Mouse (Mus musculus): ENCODE results near the gene Tmem164.

Gene Tmem164

GRCm38 (mm10) chrX:142828184-142828908 is 147.1 kb downstream of the Tmem164 start:
- in situ Hi-C loops (cut with MboI, MseI): loop anchor here (5.0 kb wide), 1 partner anchor 619 kb away; no protein-coding TSS in a partner anchor

- in situ Hi-C loops (cut with MboI, MseI): loop anchor here (5.0 kb wide), 1 partner anchor 618 kb away; no protein-coding TSS in a partner anchor
Measured at GRCm38 (mm10) chrX:142829267-142829666, 148.1 kb downstream of the Tmem164 start.

DNA sequence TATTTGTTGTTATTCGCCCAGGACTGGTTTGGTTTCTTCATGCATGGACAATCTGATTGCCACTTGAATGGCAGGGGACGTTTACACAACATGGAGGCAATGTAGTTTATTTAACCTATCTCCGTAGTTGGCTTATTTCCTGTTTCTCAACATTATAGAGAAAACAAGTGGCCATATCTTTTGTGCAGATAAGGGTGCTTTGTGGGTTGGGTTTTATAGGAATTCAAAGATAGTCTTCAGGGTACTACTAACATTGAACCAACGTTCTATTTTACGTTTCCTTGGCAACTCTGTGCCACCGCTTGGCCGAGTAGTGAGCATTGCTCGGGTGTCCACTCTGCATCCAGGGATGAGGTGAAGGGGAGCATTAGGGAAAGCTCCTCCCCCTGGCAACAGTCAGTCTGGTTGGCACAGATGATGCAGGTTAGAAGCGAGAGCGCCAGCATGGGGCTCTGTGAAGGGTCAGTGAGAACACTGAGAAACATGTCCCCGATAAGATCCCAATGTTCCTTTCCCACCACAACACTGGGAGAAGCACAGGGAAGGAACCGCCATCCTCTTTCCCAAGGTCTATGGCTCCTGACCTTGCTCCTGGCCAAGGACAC is 148.8 kb downstream of the Tmem164 start:
- in situ Hi-C loops (cut with MboI, MseI): loop anchor here (5.0 kb wide), 1 partner anchor 617 kb away; no protein-coding TSS in a partner anchor

- in situ Hi-C loops (cut with MboI, MseI): no loop called here
Measured at GRCm38 (mm10) chrX:142830572-142830971, 149.4 kb downstream of the Tmem164 start.

- in situ Hi-C loops (cut with MboI, MseI): no loop called here
Measured at GRCm38 (mm10) chrX:142832221-142832620, 151.0 kb downstream of the Tmem164 start.

DNA sequence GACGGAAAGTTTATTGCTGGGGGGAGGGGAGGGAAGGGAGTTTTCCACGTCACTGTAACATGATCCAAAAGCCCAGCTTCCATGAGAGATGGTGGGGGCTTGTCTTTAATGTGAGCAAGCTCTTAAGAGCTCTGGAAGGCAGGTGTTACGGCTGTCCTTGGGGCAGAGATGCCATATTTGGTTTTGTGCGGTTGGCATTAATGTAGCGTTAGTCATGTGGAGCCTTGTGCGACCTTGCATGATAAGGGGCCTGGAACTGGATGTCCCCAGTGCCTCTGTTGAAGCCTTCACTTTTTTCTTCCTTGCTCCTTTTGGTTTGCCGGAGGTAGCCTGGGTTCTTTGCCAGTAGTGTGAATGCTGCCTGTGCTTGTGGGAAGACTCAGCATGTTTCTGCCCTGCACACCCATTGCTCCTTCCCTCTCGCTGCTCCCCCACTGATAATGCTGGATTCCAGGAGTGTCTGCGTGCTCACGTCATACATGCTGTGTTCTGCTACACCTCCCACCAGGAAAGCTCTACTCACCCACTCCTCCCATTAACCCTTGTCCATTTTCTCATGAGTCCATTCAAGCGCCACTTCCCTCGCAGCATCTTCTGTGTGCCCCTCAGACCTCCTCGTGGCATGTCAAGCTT is 152.1 kb downstream of the Tmem164 start:
- in situ Hi-C loops (cut with MboI, MseI): no loop called here

DNA sequence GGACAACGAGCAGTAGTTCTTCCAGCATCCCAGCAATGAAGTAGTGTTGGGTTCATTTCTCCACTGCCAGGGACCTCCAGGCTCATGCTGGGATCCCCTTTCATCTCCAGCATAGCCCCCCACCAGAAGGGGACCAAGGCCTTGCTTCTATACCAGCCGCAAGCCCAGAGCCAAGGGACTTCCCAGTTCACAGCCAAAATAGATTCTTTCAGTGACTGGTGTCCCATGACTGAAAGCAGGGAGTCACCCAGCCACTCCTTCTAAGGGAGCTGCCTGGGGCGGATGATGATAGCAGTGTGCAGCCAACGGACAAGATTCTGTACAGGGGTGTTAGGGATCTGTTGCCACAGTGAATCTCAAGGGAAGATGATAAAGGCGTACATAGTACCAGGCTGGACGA is 153.6 kb downstream of the Tmem164 start:
- in situ Hi-C loops (cut with MboI, MseI): no loop called here

DNA sequence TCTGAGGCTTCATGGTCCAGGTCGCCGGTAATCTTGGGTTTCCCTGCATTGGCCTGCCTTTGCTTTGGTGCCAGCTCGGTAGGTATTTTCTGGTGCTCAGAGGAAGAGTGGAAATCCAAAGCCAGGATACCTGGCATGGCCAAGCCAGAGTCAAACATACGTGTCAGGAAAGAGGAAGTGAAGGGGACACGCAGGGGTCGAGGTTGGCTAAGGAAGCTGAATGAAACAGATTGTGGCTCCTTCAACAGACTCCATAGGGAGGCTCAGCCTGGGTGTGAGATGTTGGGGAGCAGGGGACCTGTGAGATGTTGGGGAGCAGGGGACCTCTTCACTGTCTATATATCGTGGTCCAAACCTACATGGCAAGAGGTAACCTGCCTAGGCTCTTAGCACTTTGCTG is 155.2 kb downstream of the Tmem164 start:
- in situ Hi-C loops (cut with MboI, MseI): no loop called here

DNA sequence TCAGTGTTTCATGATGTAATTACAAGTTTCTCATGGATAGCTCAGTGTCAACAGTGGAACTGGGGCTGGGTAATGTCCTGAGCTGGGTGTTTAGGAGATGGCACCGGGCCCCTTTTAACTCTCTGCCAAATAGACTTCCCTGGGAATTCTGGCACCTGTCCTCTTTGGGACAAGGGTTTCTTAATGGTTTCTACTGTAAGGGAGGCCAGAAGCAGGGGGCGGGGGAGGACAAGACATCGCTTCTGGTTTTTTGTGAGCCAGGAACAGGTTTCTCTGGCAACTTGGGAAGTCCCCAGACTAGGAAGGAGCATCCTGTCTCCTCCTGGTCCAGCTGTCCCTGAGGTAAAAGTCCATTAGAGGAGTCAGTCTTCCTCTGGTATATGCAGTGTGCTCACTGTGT is 156.1 kb downstream of the Tmem164 start:
- in situ Hi-C loops (cut with MboI, MseI): no loop called here

- in situ Hi-C loops (cut with MboI, MseI): no loop called here
Measured at GRCm38 (mm10) chrX:142838841-142839240, 157.6 kb downstream of the Tmem164 start.

DNA sequence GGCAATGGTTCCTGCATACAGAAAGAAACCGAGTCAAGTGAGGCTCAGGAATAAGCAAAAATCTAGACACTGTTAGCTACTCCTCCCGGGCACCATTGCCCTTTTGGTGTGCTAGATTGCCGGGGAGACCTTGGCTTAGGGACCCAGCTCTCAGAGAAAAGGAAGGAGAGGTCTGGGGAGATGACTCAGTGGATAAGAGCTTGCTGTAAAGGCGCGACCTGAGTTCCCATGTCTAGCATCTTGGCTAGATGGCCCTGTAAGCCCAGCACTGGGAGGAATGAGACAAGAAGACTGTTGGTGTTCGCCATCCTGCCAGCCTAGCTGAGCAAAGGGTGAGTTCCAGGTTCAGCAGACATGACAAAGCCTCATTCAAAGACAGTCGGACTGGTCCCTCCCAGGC is 158.2 kb downstream of the Tmem164 start:
- in situ Hi-C loops (cut with MboI, MseI): no loop called here

DNA sequence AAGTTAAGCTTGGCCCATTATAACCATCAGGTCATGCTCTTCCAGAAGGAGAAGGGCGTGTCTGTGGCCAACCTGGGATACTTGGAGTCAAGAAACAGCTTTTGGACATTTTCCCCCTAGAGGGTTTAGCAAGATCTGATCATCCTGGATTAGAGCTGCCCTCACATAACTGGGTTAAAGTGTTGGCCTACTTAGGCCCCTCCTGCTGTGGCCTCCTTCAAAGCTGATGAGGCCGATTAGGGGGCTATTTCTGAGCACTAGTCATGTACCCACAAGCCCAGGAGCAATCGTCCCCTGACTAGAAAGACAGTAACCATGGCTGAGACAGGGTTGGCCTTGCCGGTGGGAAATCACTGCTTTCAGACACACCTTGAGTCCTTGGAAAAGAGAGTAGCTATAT is 160.7 kb downstream of the Tmem164 start:
- in situ Hi-C loops (cut with MboI, MseI): no loop called here

DNA sequence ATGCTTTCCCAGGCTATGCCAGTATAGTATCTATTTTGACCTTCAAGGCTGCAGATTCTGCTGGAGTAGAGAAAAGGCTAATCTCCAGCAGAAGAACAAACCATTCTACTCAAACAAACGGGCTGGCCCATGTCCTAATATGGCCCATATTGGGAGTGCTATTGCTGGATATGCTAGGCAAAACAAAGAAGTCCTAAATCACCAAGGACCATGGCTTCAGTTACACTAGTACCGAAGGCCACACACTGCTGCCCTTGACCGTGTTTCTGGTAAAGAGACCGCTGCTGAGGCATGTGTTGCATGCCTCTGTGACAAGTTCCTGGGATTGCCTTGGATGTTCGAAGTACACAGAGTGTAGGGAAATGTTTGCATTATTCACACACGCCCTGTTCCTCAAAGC is 165.1 kb downstream of the Tmem164 start:
- in situ Hi-C loops (cut with MboI, MseI): no loop called here

DNA sequence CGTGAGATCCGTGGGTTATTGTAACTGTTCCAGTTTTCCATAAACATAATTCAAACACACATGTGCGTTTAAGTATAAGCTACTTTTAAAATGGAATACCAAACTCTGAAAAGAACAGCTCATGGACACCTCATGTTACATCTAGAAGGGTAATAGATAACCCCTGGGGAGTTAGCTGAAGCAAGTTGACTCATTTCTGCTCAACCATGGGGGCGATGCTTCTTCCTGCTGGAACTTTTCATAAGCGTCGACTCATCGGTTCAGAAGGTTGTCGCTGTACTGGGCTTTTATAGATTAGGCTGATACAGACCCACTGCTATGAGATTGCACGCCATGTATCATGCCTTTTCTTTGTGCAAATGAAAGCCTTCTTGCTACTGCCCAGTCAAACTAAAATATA is 166.8 kb downstream of the Tmem164 start:
- in situ Hi-C loops (cut with MboI, MseI): no loop called here

DNA sequence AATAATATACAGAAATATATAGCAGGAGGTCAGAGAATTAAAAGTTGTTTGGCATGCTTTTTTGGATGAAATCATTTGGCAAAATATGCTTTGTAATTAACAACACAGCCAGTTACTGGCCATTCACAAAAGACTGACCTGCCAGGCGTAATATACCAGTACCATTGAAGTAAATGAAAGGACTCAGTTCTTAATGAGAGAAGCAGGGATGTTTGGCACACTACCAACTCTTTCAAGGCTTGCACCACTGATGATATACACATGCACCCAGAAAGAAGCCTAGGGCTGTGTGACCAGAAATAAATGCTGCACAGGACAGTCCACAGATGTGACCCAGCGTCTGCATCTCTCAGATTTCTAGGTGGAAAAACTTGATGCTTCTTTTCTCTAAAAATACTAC is 188.6 kb downstream of the Tmem164 start:
- in situ Hi-C loops (cut with MboI, MseI): loop anchor here (10.0 kb wide), 1 partner anchor 1965 kb away; no protein-coding TSS in a partner anchor

DNA sequence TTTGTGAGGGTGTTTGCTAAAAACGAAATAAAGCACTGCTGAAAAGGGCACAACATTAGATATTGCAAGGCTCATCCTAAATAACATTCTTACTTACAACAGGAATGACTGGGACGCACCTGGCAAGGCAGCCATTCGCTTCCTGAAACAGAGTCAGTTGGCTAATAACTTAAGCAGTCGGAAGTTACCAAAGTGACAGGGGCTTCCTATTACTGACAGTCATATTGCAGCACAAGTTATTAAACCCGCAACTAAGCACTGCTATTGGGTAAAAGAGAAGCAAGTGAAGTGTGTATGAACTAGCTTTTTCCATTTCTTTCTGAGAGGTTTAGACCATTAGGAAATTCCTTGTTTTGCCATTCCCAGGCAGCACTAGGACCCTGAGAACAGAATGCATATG is 201.0 kb downstream of the Tmem164 start:
- in situ Hi-C loops (cut with MboI, MseI): no loop called here

GRCm38 (mm10) chrX:142883593-142883992 is 202.4 kb downstream of the Tmem164 start:
- in situ Hi-C loops (cut with MboI, MseI): no loop called here

DNA sequence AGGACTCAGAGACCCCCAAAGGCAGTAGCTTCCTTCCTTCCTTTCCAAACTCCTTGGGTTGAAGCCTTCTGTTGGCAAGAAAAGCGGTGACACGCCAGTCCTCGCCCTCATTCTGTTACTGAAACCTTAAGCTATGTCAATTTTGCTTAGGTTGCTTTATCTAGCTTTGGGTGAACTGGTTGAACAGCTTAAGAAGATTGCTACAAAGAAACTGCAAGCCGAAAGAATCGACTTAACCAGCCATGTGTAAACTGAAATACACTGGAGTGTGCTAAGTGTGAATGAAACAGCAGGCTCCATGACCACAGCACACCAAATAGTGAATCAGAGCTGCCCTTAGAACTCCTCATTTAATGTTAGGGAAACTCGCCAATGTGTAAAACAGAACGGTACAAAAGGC is 204.8 kb downstream of the Tmem164 start:
- in situ Hi-C loops (cut with MboI, MseI): no loop called here

Data from regulatory T cell (primary cell).